Mouse (Mus musculus) lung, embryonic 14.5 days (tissue): ENCODE measurements around the gene Pknox2. TPM values are rescaled to one million over a fixed set of nuclear protein-coding genes. Genes with fewer than 3 reads are reported as not detected.

ENCODE experiments used
- ATAC-seq: fragments of 200-750 bp; cut with Nextera tagmentation; 2 replicates; pipeline ENCODE4 v1.8.0; 2017; ENCODE audit warnings: mild to moderate bottlenecking, moderate TSS enrichment, moderate library complexity; ENCODE audit not compliant: insufficient read depth
- DNase-seq: peaks from one replicate; pipeline ENCODE4 v3.0.0-alpha.2; 2015
- H3K27ac ChIP-seq: fragments of 300-500 bp; sonication (generic); 2 replicates; pipeline ENCODE4 v1.5.1; 2014; ENCODE audit warnings: low read depth, mild to moderate bottlenecking, moderate library complexity
- H3K27me3 ChIP-seq: fragments of 300-500 bp; sonication (generic); 2 replicates; pipeline ENCODE4 v1.6.1; 2014; ENCODE audit warnings: low read length, control low read depth; ENCODE audit not compliant: insufficient read depth
- H3K36me3 ChIP-seq: fragments of 300-500 bp; sonication (generic); 2 replicates; pipeline ENCODE4 v1.6.1; 2014; ENCODE audit warnings: control low read depth; ENCODE audit not compliant: insufficient read depth
- H3K4me1 ChIP-seq: fragments of 300-500 bp; sonication (generic); 2 replicates; pipeline ENCODE4 v1.6.1; 2014; ENCODE audit warnings: antibody characterized with exemption, control low read depth; ENCODE audit not compliant: insufficient read depth
- H3K4me2 ChIP-seq: fragments of 300-500 bp; sonication (generic); 2 replicates; pipeline ENCODE4 v1.6.1; 2014; ENCODE audit warnings: mild to moderate bottlenecking
- H3K4me3 ChIP-seq: fragments of 300-500 bp; sonication (generic); 2 replicates; pipeline ENCODE4 v1.5.1; 2014; ENCODE audit warnings: low read depth, low read length
- H3K9ac ChIP-seq: fragments of 300-500 bp; sonication (generic); 2 replicates; pipeline ENCODE4 v1.6.1; 2014
- H3K9me3 ChIP-seq: fragments of 300-500 bp; sonication (generic); 2 replicates; pipeline ENCODE4 v1.6.1; 2016; ENCODE audit warnings: low read depth, low read length, control low read depth
- CTCF ChIP-seq: IDR thresholded peaks from 2 replicates; pipeline ENCODE4 v1.5.1; 2016; ENCODE audit warnings: antibody characterized with exemption, low read depth
- WGBS: fragments of 180-500 bp; shearing (Covaris S2); extraction: QIAGEN DNeasy Blood & Tissue Kit; methylation state at CpG from one replicate; pipeline ENCODE4 v1.1.7; 2014; 5-methylcytosine and 5-hydroxymethylcytosine counted together
- polyA plus RNA-seq: library from polyadenylated mRNA; unstranded; fragments of >200 nt; fragmentation: Nextera tagmentation; extraction: Ambion mirVana; gene quantifications from 2 replicates; pipeline ENCODE4 v1.2.1, GENCODE M21; 2014

The Pknox2 gene
- polyA plus RNA-seq, 1 experiment from 2014 or later, result 7.1 TPM

- Histone ChIP-seq H3K4me2 (no peak overlapping the region), H3K27me3 (no peaks in the 10 kb centered on the region), H3K27ac (no peak overlapping the region), H3K4me3 (no peak overlapping the region), H3K9me3 (no peaks in the 10 kb centered on the region), H3K36me3 (no peaks in the 10 kb centered on the region), H3K9ac (no peak overlapping the region), H3K4me1 (no peaks in the 10 kb centered on the region)
- DNase-seq, result no peak
- no peak; the same call in 1 of the 2 replicates for ATAC-seq
- WGBS, result 41% methylated on average over 1 of the region's 1 CpGs
- TF ChIP-seq CTCF, result peak; percentile 13; the same call in 1 of the 2 replicates
Observed at GRCm38 (mm10) chr9:36961874-36962273, 185.3 kb downstream of the Pknox2 start.

- Histone ChIP-seq H3K9ac (no peak overlapping the region), H3K4me1 (no peaks in the 10 kb centered on the region), H3K9me3 (no peaks in the 10 kb centered on the region), H3K36me3 (no peaks in the 10 kb centered on the region), H3K27me3 (no peaks in the 10 kb centered on the region), H3K4me2 (no peak overlapping the region), H3K27ac (no peak overlapping the region), H3K4me3 (no peak overlapping the region)
- no peak for TF ChIP-seq CTCF
- ATAC-seq (no peak), DNase-seq (no peak)
- WGBS, result 85% methylated on average over 5 of the region's 5 CpGs
Observed at GRCm38 (mm10) chr9:36961153-36961552, 186.1 kb downstream of the Pknox2 start.

GRCm38 (mm10) chr9:36951133-36951484 lies 196.1 kb downstream of the Pknox2 start:
- no peak for DNase-seq
- Histone ChIP-seq H3K27ac (no peak overlapping the region), H3K9ac (no peak overlapping the region), H3K4me3 (no peak overlapping the region), H3K27me3 (no peaks in the 10 kb centered on the region), H3K36me3 (no peaks in the 10 kb centered on the region), H3K9me3 (no peaks in the 10 kb centered on the region), H3K4me1 (0 out of 2 replicates have a peak, but pooled peaks cover 3% of the 10 kb centered on the region), H3K4me2 (no peak overlapping the region)
- 80% methylated on average over 2 of the region's 2 CpGs for WGBS
- TF ChIP-seq CTCF, result no peak
- no peak for ATAC-seq

- H3K27me3 ChIP-seq, result no peaks in the 10 kb centered on the region
- TF ChIP-seq CTCF, result no peak
- H3K9ac ChIP-seq, result no peak overlapping the region
- 25% methylated on average over 14 of the region's 14 CpGs for WGBS
- ATAC-seq, result peak; percentile 54; the same call in 1 of the 2 replicates
- H3K9me3 ChIP-seq, result no peaks in the 10 kb centered on the region
- no peaks in the 10 kb centered on the region for H3K36me3 ChIP-seq
- H3K4me1 ChIP-seq, result 0 out of 2 replicates have a peak, but pooled peaks cover 3% of the 10 kb centered on the region
- peak; percentile 42 for DNase-seq
- H3K27ac ChIP-seq, result no peak overlapping the region
- no peak overlapping the region for H3K4me3 ChIP-seq
- H3K4me2 ChIP-seq, result no peak overlapping the region
Observed at GRCm38 (mm10) chr9:36950271-36951132, 196.7 kb downstream of the Pknox2 start.

DNA sequence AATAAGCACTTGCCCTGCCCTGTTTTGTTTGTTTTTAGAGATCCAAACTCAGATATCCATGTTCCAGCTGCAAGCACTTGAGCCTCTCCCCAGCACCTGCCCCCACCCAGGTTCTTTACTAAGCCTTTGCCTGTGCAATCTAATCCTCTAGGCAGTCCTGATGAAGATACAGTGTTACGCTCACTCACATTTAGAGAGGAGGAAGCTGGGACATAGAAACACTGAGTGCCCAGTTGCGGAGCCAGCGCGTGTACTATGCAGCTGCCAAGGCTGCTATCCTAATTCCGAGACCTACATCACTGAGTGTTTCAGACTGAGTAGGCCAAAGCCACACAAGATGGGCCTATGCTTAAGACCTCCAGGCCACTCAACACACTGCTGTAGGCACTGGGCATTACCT lies 199.0 kb downstream of the Pknox2 start:
- Histone ChIP-seq H3K4me2 (no peak overlapping the region), H3K4me3 (no peak overlapping the region), H3K9me3 (no peaks in the 10 kb centered on the region), H3K27me3 (no peaks in the 10 kb centered on the region), H3K36me3 (no peaks in the 10 kb centered on the region), H3K27ac (no peak overlapping the region), H3K4me1 (0 out of 2 replicates have a peak, but pooled peaks cover 3% of the 10 kb centered on the region), H3K9ac (no peak overlapping the region)
- ATAC-seq (no peak), DNase-seq (no peak)
- 83% methylated on average over 5 of the region's 5 CpGs for WGBS
- no peak for TF ChIP-seq CTCF

- no peak overlapping the region for H3K4me2 ChIP-seq
- WGBS, result 45% methylated on average over 5 of the region's 5 CpGs
- no peak for TF ChIP-seq CTCF
- no peak overlapping the region for H3K9ac ChIP-seq
- no peaks in the 10 kb centered on the region for H3K36me3 ChIP-seq
- DNase-seq (peak; percentile 77), ATAC-seq (peak; percentile 67)
- H3K27ac ChIP-seq, result no peak overlapping the region
- no peaks in the 10 kb centered on the region for H3K9me3 ChIP-seq
- H3K27me3 ChIP-seq, result no peaks in the 10 kb centered on the region
- no peak overlapping the region for H3K4me3 ChIP-seq
- 0 out of 2 replicates have a peak, but pooled peaks cover 3% of the 10 kb centered on the region for H3K4me1 ChIP-seq
Observed at GRCm38 (mm10) chr9:36947056-36947694, 200.0 kb downstream of the Pknox2 start.

DNA sequence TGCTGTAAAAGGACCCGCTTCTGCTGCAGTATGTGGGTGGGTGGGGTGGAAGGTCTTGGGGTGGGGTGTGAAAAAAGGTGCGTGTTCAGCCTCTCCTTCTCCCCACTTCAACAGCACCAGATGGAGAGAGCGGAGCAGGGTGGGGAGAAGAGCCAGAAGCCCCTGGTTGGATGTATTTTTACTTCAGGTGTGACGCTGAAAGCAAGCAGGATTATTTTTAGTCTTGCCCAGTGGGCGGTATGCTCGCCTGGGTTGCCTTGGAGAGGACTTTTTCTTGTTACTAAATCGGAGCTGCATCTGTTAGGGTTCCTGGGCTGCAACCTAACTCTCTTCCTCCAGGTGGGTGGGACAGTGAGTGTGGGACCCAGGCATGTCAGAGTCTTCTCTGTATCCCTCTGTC lies 202.4 kb downstream of the Pknox2 start:
- Histone ChIP-seq H3K4me2 (no peak overlapping the region), H3K27ac (no peak overlapping the region), H3K36me3 (no peaks in the 10 kb centered on the region), H3K4me3 (no peak overlapping the region), H3K4me1 (0 out of 2 replicates have a peak, but pooled peaks cover 3% of the 10 kb centered on the region), H3K9me3 (no peaks in the 10 kb centered on the region), H3K27me3 (no peaks in the 10 kb centered on the region), H3K9ac (no peak overlapping the region)
- DNase-seq (no peak), ATAC-seq (no peak)
- no peak for TF ChIP-seq CTCF
- WGBS, result 53% methylated on average over 7 of the region's 7 CpGs
